Mouse (Mus musculus) megakaryocyte, embryonic 14.5 days (primary cell): ENCODE results near the gene Spata46.

Source experiments
- FLI1 ChIP-seq: IDR thresholded peaks from 2 replicates; pipeline ENCODE4 v1.6.1; 2012; ENCODE audit warnings: low read length, inconsistent platforms, mixed read lengths
- GATA1 ChIP-seq: IDR thresholded peaks from 3 replicates; pipeline ENCODE4 v1.6.1; 2012; ENCODE audit warnings: mixed read lengths, low read length, inconsistent platforms, borderline replicate concordance

DNA sequence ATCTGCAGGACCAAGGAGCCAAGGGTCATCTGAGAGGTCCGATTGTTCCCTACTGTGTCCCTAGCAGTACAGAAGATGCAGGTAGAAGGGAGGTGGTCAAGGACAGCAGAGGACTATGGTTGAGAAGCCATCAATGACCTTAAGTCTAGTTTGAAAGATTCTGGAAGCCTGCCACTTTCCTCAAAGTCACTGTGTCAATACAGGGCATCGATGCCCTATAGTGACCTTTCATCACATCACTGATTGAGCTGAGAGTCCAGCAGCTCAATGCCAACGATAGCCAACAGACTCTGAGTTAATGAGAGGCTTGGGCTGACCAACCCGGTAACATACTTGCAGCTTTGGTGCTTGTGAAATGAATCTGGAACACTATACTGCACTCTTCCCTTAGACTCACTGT is 16.7 kb downstream of the Spata46 start:
- TF ChIP-seq GATA1: no peak
- no peak for TF ChIP-seq FLI1
